Mouse (Mus musculus) heart, adult 2 months (tissue): Measurements from ENCODE around the gene Lmbrd2.

Experiments
- CTCF ChIP-seq: fragments of 200-600 bp; IDR thresholded peaks from 2 replicates; pipeline ENCODE4 v1.8.1; 2022; ENCODE audit warnings: antibody characterized with exemption, mild to moderate bottlenecking, moderate library complexity
- EP300 ChIP-seq: fragments of 200-500 bp; IDR thresholded peaks from 2 replicates; pipeline ENCODE4 v1.6.1; 2011; ENCODE audit warnings: low read depth, low read length, control low read depth; ENCODE audit not compliant: insufficient read depth
- POLR2A ChIP-seq: fragments of 200-500 bp; IDR thresholded peaks from 2 replicates; pipeline ENCODE4 v1.6.1; 2011; ENCODE audit warnings: mild to moderate bottlenecking, low read depth, low read length, control low read depth; ENCODE audit not compliant: insufficient read depth

DNA sequence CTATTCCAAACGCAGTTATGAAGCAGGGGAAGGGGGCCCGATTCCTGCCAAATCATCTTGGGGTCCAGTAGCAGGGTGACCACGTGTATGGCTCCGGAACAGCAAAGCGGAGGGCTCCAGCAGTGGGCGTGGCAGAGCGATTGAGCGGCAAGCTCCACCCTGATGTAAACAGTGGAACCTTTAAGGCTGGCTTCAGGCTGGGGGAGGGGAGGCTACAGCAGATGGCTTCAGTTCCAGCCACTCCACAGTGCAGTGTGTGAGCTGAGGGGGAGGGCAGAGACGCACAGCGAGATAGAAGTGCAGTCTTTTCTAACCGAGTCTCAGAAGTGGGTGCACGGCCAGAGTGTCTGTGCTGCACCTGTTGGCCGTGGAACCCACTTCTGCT, 46.0 kb upstream of the Lmbrd2 start:
- TF ChIP-seq POLR2A = no peak
- TF ChIP-seq CTCF = no peak
- no peak for TF ChIP-seq EP300
